Mouse (Mus musculus): ENCODE results near the gene Pald1.

DNA sequence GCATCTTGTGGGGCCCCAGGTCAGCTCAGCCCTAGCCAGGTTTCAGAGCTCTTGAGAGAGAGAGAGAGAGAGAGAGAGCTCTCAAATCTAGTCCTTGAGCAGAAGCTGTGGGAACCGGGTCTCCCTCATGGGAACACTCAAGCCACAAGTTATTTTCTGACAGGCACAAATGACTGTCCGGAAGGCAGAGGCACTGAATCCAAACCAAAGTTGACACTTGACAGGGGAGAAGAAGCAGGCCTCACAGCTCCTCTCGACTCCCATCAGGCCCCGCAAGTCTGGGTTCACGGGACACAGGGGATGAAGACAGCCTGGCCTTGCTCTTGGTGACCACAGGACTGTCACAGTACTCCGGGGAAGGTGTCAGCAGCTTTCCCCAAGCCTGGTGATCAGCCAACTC is 3.0 kb upstream of the Pald1 start:
- no peak for TF ChIP-seq MAFK (IDR thresholded peaks at IDR 0.05; ENCODE audit: insufficient read depth, low read depth, low read length)
- no peak for TF ChIP-seq HCFC1 (IDR thresholded peaks at IDR 0.05; ENCODE audit: borderline replicate concordance, insufficient read depth, low read length)
- TF ChIP-seq CHD2 (IDR thresholded peaks at IDR 0.05; ENCODE audit: low read depth, low read length) = no peak

Data from ES-E14 (cell line).